Mouse (Mus musculus) effector memory CD4-positive, alpha-beta T cell, adult 7 months (primary cell): ENCODE results near the gene Slamf7. TPM values are rescaled to one million over a fixed set of nuclear protein-coding genes. Genes with fewer than 3 reads are reported as not detected.

ENCODE experiments used
- polyA plus RNA-seq: library from polyadenylated mRNA; unstranded; fragments of 100-300 nt; shearing (Covaris generic); gene quantifications from one replicate; pipeline ENCODE4 v1.2.1, GENCODE M21; 2017

The Slamf7 gene
- 73.3 TPM for polyA plus RNA-seq

GRCm38 (mm10) chr1:171652734-171653133 lies at the start of gene Slamf7:
TSS of gene Slamf7 (minus strand) at chr1:171653035.

GRCm38 (mm10) chr1:171681531-171682299 lies 28.9 kb upstream of the Slamf7 start, which contains the start of gene Cd48:
TSS of gene Cd48 (plus strand) at chr1:171682009.

GRCm38 (mm10) chr1:171607176-171607575 lies 45.7 kb downstream of the Slamf7 start, which contains the start of gene Ly9:
TSS of gene Ly9 (minus strand) at chr1:171607410.

Other genes starting within 250 kb of the Slamf7 start
- gene Usf1, start 241.7 kb downstream of the Slamf7 start, polyA plus RNA-seq: 56.8 TPM
- gene Tstd1, start 234.2 kb downstream of the Slamf7 start, polyA plus RNA-seq: not detected
- gene F11r, start 215.5 kb downstream of the Slamf7 start, polyA plus RNA-seq: 0.56 TPM
- gene Alyref2, start 149.6 kb downstream of the Slamf7 start, polyA plus RNA-seq: 5.7 TPM
- not detected for gene Itln1, start 117.7 kb downstream of the Slamf7 start, polyA plus RNA-seq
- 0.65 TPM for gene Cd244a, start 93.8 kb downstream of the Slamf7 start, polyA plus RNA-seq
- gene Ly9, start 45.6 kb downstream of the Slamf7 start, polyA plus RNA-seq: 118 TPM
- 158 TPM for gene Cd48, start 29.0 kb upstream of the Slamf7 start, polyA plus RNA-seq
- gene Slamf1, start 114.1 kb upstream of the Slamf7 start, polyA plus RNA-seq: 84.2 TPM
- 109 TPM for gene Cd84, start 186.7 kb upstream of the Slamf7 start, polyA plus RNA-seq
- gene Gm10521, start 242.6 kb upstream of the Slamf7 start, polyA plus RNA-seq: not detected